Mouse (Mus musculus) spleen, adult 2 months (tissue): ENCODE results near the gene Actb.

Experiments used
- CTCF ChIP-seq: fragments of 200-500 bp; IDR thresholded peaks from 2 replicates; pipeline ENCODE4 v1.5.1; 2011; ENCODE audit warnings: mild to moderate bottlenecking, inconsistent platforms; ENCODE audit not compliant: insufficient read depth, insufficient read length, insufficient replicate concordance; ENCODE audit errors: extremely low read depth
- POLR2A ChIP-seq: fragments of 200-500 bp; IDR thresholded peaks from 2 replicates; pipeline ENCODE4 v1.6.1; 2011; ENCODE audit warnings: low read depth, low read length, inconsistent platforms

- no peak for TF ChIP-seq POLR2A
- TF ChIP-seq CTCF = no peak
These were observed 7.4 kb downstream of the Actb start for GRCm38 (mm10) chr5:142899057-142899601.
